Mouse (Mus musculus): Measurements from ENCODE around the gene Sgcd.

DNA sequence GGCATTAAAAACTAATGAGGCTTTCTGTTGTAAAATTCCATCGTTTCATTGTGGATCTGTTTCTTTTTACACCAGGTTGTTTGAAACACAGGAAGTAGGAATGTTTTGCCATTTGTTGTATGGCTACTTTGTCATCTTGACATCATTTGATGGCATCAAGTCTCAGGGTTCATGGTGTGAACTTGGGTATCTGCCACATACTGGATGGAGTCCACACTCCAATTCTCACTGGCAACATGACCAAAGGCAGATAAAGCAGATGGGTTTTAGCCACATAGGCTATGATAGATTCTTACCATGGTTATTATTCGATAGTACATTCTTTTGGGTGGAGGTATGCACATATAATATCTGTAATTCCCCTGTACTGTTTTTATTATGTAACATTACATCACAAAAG is 1106.3 kb downstream of the Sgcd start:
- TF ChIP-seq CTCF (IDR thresholded peaks at IDR 0.05; ENCODE audit: low read depth) = no peak
- no peak for TF ChIP-seq EP300 (optimal IDR thresholded peaks at IDR 0.05)
